Mouse (Mus musculus) splenic B cell, adult 2 months (primary cell): ENCODE data around the gene Osbpl10.
A peak's percentile ranks its signal among the peaks of the same experiment; 100 is the strongest.

Experiments
- DNase-seq: peaks from one replicate; pipeline ENCODE4 v3.0.0-alpha.2; 2011; ENCODE audit warnings: low read depth, low spot score
- H3K27me3 ChIP-seq: 2 replicates; pipeline ENCODE4 v1.6.1; 2012; ENCODE audit warnings: mild to moderate bottlenecking, low read length, moderate library complexity, mixed read lengths; ENCODE audit not compliant: control insufficient read depth, poor library complexity, insufficient read depth, severe bottlenecking
- H3K36me3 ChIP-seq: 2 replicates; pipeline ENCODE4 v1.6.1; 2012; ENCODE audit warnings: mild to moderate bottlenecking, low read length, moderate library complexity, mixed read lengths; ENCODE audit not compliant: control insufficient read depth, poor library complexity, insufficient read depth, severe bottlenecking

Gene Osbpl10

GRCm38 (mm10) chr9:115164351-115164750 lies 186.0 kb downstream of the Osbpl10 start:
- Histone ChIP-seq H3K27me3 (no peaks in the 10 kb centered on the region), H3K36me3 (no peaks in the 10 kb centered on the region)
- no peak for DNase-seq

- H3K36me3 ChIP-seq, result no peaks in the 10 kb centered on the region
- no peak for DNase-seq
- H3K27me3 ChIP-seq, result no peaks in the 10 kb centered on the region
Observed at GRCm38 (mm10) chr9:115165996-115166395, 187.6 kb downstream of the Osbpl10 start.

GRCm38 (mm10) chr9:115169591-115169990 lies 191.2 kb downstream of the Osbpl10 start:
- no peak for DNase-seq
- no peaks in the 10 kb centered on the region for H3K36me3 ChIP-seq

GRCm38 (mm10) chr9:115172096-115172495 lies 193.7 kb downstream of the Osbpl10 start:
- no peaks in the 10 kb centered on the region for H3K36me3 ChIP-seq
- H3K27me3 ChIP-seq, result no peaks in the 10 kb centered on the region
- no peak for DNase-seq

More at GRCm38 (mm10) chr9:115169591-115169990, 191.2 kb downstream of the Osbpl10 start:
- no peaks in the 10 kb centered on the region for H3K27me3 ChIP-seq

- DNase-seq, result no peak
- H3K27me3 ChIP-seq, result no peaks in the 10 kb centered on the region
- no peaks in the 10 kb centered on the region for H3K36me3 ChIP-seq
Observed at GRCm38 (mm10) chr9:115179154-115179553, 200.8 kb downstream of the Osbpl10 start.

- H3K36me3 ChIP-seq, result no peaks in the 10 kb centered on the region
- no peak for DNase-seq
- no peaks in the 10 kb centered on the region for H3K27me3 ChIP-seq
Observed at GRCm38 (mm10) chr9:115179935-115180334, 201.6 kb downstream of the Osbpl10 start.

GRCm38 (mm10) chr9:115186402-115186801 lies 208.0 kb downstream of the Osbpl10 start:
- DNase-seq, result no peak
- no peaks in the 10 kb centered on the region for H3K36me3 ChIP-seq
- H3K27me3 ChIP-seq, result no peaks in the 10 kb centered on the region

- Histone ChIP-seq H3K36me3 (no peaks in the 10 kb centered on the region), H3K27me3 (no peaks in the 10 kb centered on the region)
- no peak for DNase-seq
Observed at GRCm38 (mm10) chr9:115190376-115190942, 212.1 kb downstream of the Osbpl10 start.

- peak; percentile 30 for DNase-seq
- no peaks in the 10 kb centered on the region for H3K27me3 ChIP-seq
- H3K36me3 ChIP-seq, result no peaks in the 10 kb centered on the region
Observed at GRCm38 (mm10) chr9:115192890-115193289, 214.5 kb downstream of the Osbpl10 start.

GRCm38 (mm10) chr9:115197082-115197481 lies 218.7 kb downstream of the Osbpl10 start:
- H3K27me3 ChIP-seq, result no peaks in the 10 kb centered on the region
- H3K36me3 ChIP-seq, result no peaks in the 10 kb centered on the region
- DNase-seq, result no peak

- no peak for DNase-seq
- Histone ChIP-seq H3K27me3 (no peaks in the 10 kb centered on the region), H3K36me3 (no peaks in the 10 kb centered on the region)
Observed at GRCm38 (mm10) chr9:115200166-115200862, 221.9 kb downstream of the Osbpl10 start.

- Histone ChIP-seq H3K27me3 (no peaks in the 10 kb centered on the region), H3K36me3 (no peaks in the 10 kb centered on the region)
- DNase-seq, result no peak
Observed at GRCm38 (mm10) chr9:115201264-115201663, 222.9 kb downstream of the Osbpl10 start.

- H3K27me3 ChIP-seq, result no peaks in the 10 kb centered on the region
- no peak for DNase-seq
Observed at GRCm38 (mm10) chr9:115203136-115203535, 224.8 kb downstream of the Osbpl10 start.

GRCm38 (mm10) chr9:115205491-115205890 lies 227.1 kb downstream of the Osbpl10 start:
- Histone ChIP-seq H3K36me3 (no peaks in the 10 kb centered on the region), H3K27me3 (no peaks in the 10 kb centered on the region)
- peak; percentile 82 for DNase-seq

More at GRCm38 (mm10) chr9:115203136-115203535, 224.8 kb downstream of the Osbpl10 start:
- H3K36me3 ChIP-seq, result no peaks in the 10 kb centered on the region

GRCm38 (mm10) chr9:115206219-115206618 lies 227.8 kb downstream of the Osbpl10 start:
- no peak for DNase-seq
- no peaks in the 10 kb centered on the region for H3K36me3 ChIP-seq

More at GRCm38 (mm10) chr9:115206219-115206618, 227.8 kb downstream of the Osbpl10 start:
- H3K27me3 ChIP-seq, result no peaks in the 10 kb centered on the region
